ENCODE assay signal across 16 mouse cellular contexts in the genomic region with DNA sequence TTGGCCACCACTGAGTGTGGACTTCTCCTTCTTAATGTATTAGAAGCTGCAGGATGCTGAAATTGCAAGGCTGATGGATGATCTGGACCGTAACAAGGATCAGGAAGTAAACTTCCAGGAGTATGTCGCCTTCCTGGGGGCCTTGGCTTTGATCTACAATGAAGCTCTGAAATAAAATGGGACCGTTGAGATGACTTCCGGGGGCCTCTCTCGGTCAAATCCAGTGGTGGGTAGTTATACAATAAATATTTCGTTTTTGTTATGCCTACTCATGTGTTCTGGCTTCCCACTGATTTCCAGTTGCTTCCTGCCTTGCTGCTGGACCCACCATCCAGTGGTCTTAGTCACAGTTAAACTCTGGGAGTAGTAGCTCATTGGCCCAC. TPM values are rescaled to one million over a fixed set of nuclear protein-coding genes. Genes with fewer than 3 reads are reported as not detected.
DNase-seq lines count a peak whose midpoint lies in the region; ATAC-seq and TF ChIP-seq lines count a peak whose summit lies in the region.
"Had no signal": no experiment of that assay in that cellular context is flagged by ENCODE, and none has a peak within 500 bp of the region (broad histone marks: within the 10 kb centered on the region; RNA-seq: fewer than 3 reads in every experiment).

No protein-coding gene starts in this region.

- H3K4me2 ChIP-seq in liver, postnatal 0 days (ENCODE audit: low read depth, low read length) = peak overlapping the region; percentile 64
- H3K4me2 ChIP-seq in myocyte (ENCODE audit: low read depth) = peak overlapping the region; percentile 90
- no peak overlapping the region for H3K4me2 ChIP-seq in hindbrain, embryonic 13.5 days
- H3K4me2 ChIP-seq: limb, embryonic 12.5 days had no signal

- peak overlapping the region; percentile 41 for H3K9ac ChIP-seq in heart, adult 2 months (ENCODE audit: low read depth, low read length)
- H3K9ac ChIP-seq in liver, postnatal 0 days (replicated peaks) = no peak overlapping the region
- no peak overlapping the region for H3K9ac ChIP-seq in hindbrain, embryonic 13.5 days
- H3K9ac ChIP-seq: limb, embryonic 12.5 days had no signal

- H3K4me1 ChIP-seq in heart, adult 2 months (ENCODE audit: control insufficient read depth, insufficient read depth, low read length) = peaks cover 3% of the 10 kb centered on the region; the same call in 1 of the 2 replicates
- H3K4me1 ChIP-seq in heart, embryonic 10.5 days = peaks cover 15% of the 10 kb centered on the region
- peaks cover 4% of the 10 kb centered on the region; the same call in 1 of the 2 replicates for H3K4me1 ChIP-seq in liver, postnatal 0 days (ENCODE audit: insufficient read depth)
- peaks cover 32% of the 10 kb centered on the region for H3K4me1 ChIP-seq in bone marrow macrophage, adult 2 months (ENCODE audit: control insufficient read depth, insufficient read depth, low read length)
- H3K4me1 ChIP-seq in hindbrain, embryonic 13.5 days (replicated peaks) = peaks cover 10% of the 10 kb centered on the region

- TF ChIP-seq CTCF in heart, adult 2 months (IDR thresholded peaks at IDR 0.05) = no peak
- no peak for TF ChIP-seq CTCF in liver, postnatal 0 days (IDR thresholded peaks at IDR 0.05; ENCODE audit: low read depth)
- no peak for TF ChIP-seq CTCF in bone marrow macrophage, adult 2 months (IDR thresholded peaks at IDR 0.05; ENCODE audit: low read depth, low read length)

- intact Hi-C loops in heart, adult 2 months (cut with DNase I) = loop anchor here (10.0 kb wide), 1 partner anchor 199 kb away; no protein-coding TSS in a partner anchor

- no peaks in the 10 kb centered on the region for H3K79me2 ChIP-seq in heart, adult 2 months (replicated peaks; ENCODE audit: control insufficient read depth, insufficient read depth, low read length)
- H3K79me2 ChIP-seq in myocyte (ENCODE audit: control insufficient read depth, insufficient read depth) = peaks cover 29% of the 10 kb centered on the region

- 69% methylated on average over 6 of the region's 6 CpGs for WGBS in heart, adult 2 months
- WGBS in heart, embryonic 10.5 days = 84% methylated on average over 6 of the region's 6 CpGs
- WGBS in liver, postnatal 0 days (ENCODE audit: insufficient replicate concordance) = 71% methylated on average over 6 of the region's 6 CpGs
- WGBS in hindbrain, embryonic 13.5 days = 94% methylated on average over 6 of the region's 6 CpGs

- no peaks in the 10 kb centered on the region for H3K27me3 ChIP-seq in heart, adult 2 months (ENCODE audit: control insufficient read depth, insufficient read depth, low read length)
- H3K27me3 ChIP-seq in heart, embryonic 10.5 days (ENCODE audit: insufficient read depth, poor library complexity, severe bottlenecking) = peaks cover 16% of the 10 kb centered on the region; the same call in 1 of the 2 replicates
- no peaks in the 10 kb centered on the region for H3K27me3 ChIP-seq in liver, postnatal 0 days (ENCODE audit: insufficient read depth, low read length)
- no peaks in the 10 kb centered on the region for H3K27me3 ChIP-seq in myocyte (ENCODE audit: control insufficient read depth, insufficient read depth, insufficient read length)
- peaks cover 18% of the 10 kb centered on the region for H3K27me3 ChIP-seq in hindbrain, embryonic 13.5 days
- H3K27me3 ChIP-seq: limb, embryonic 12.5 days had no signal

- TF ChIP-seq EP300 in heart, adult 2 months (IDR thresholded peaks at IDR 0.05; ENCODE audit: insufficient read depth, low read depth, low read length) = no peak
- TF ChIP-seq EP300 in liver, postnatal 0 days (IDR thresholded peaks at IDR 0.05; ENCODE audit: low read depth) = no peak

- peak overlapping the region; percentile 30 for H3ac ChIP-seq in myocyte (ENCODE audit: control insufficient read depth, insufficient read length)

- TF ChIP-seq POLR2A in heart, adult 2 months (IDR thresholded peaks at IDR 0.05; ENCODE audit: insufficient read depth, low read depth, low read length) = no peak
- no peak for TF ChIP-seq POLR2A in bone marrow macrophage, adult 2 months (IDR thresholded peaks at IDR 0.05; ENCODE audit: borderline replicate concordance, low read depth, low read length)
- no peak for TF ChIP-seq POLR2A in myocyte (IDR thresholded peaks at IDR 0.05; ENCODE audit: insufficient read length, low read depth)

- no peaks in the 10 kb centered on the region for H3K9me3 ChIP-seq in heart, embryonic 10.5 days
- no peaks in the 10 kb centered on the region for H3K9me3 ChIP-seq in liver, postnatal 0 days (ENCODE audit: low read length)
- H3K9me3 ChIP-seq in hindbrain, embryonic 13.5 days = no peaks in the 10 kb centered on the region
- H3K9me3 ChIP-seq: hindbrain, embryonic 10.5 days had no signal

- peak overlapping the region; percentile 64 for H3K27ac ChIP-seq in heart, adult 2 months
- H3K27ac ChIP-seq in heart, embryonic 10.5 days = no peak overlapping the region
- no peak overlapping the region for H3K27ac ChIP-seq in liver, postnatal 0 days (ENCODE audit: low read depth)
- H3K27ac ChIP-seq in bone marrow macrophage, adult 2 months (ENCODE audit: insufficient read depth, low read depth, low read length) = no peak overlapping the region
- H3K27ac ChIP-seq in hindbrain, embryonic 13.5 days = no peak overlapping the region
- H3K27ac ChIP-seq: hindbrain, embryonic 10.5 days; limb, embryonic 12.5 days had no signal

- ATAC-seq in liver, postnatal 0 days = no peak
- no peak for ATAC-seq in hindbrain, embryonic 13.5 days (ENCODE audit: low FRiP score)

- DNase-seq in heart, adult 2 months = no peak
- DNase-seq in heart, embryonic 10.5 days (ENCODE audit: low spot score) = no peak
- no peak for DNase-seq in liver, postnatal 0 days
- DNase-seq in liver = no peak
- DNase-seq in layer of hippocampus, postnatal 25 days (ENCODE audit: extremely low spot score in 1 of 2, low spot score in 1 of 2) = no peak
- DNase-seq: adrenal gland, postnatal 14 days; kidney, adult 18-20 months; layer of hippocampus, postnatal 36 days had no signal

- peak overlapping the region; percentile 47 for H3K4me3 ChIP-seq in heart, adult 2 months
- H3K4me3 ChIP-seq in heart, embryonic 10.5 days = no peak overlapping the region
- peak overlapping the region; percentile 31; the same call in 1 of the 2 replicates for H3K4me3 ChIP-seq in liver, postnatal 0 days (ENCODE audit: low read depth, low read length)
- H3K4me3 ChIP-seq in bone marrow macrophage, adult 2 months (ENCODE audit: insufficient read depth, low read length) = peak overlapping the region; percentile 60
- peak overlapping the region; percentile 99 for H3K4me3 ChIP-seq in myocyte
- H3K4me3 ChIP-seq in hindbrain, embryonic 13.5 days = no peak overlapping the region
- H3K4me3 ChIP-seq: hindbrain, embryonic 10.5 days; limb, embryonic 12.5 days had no signal

- no peaks in the 10 kb centered on the region for H3K36me3 ChIP-seq in heart, adult 2 months (ENCODE audit: control insufficient read depth, insufficient read depth, low read length)
- no peaks in the 10 kb centered on the region for H3K36me3 ChIP-seq in heart, embryonic 10.5 days
- H3K36me3 ChIP-seq in liver, postnatal 0 days (replicated peaks; ENCODE audit: insufficient read depth, low read length) = no peaks in the 10 kb centered on the region
- peaks cover 47% of the 10 kb centered on the region for H3K36me3 ChIP-seq in myocyte (ENCODE audit: control insufficient read depth, insufficient read depth)
- no peaks in the 10 kb centered on the region for H3K36me3 ChIP-seq in hindbrain, embryonic 13.5 days
- H3K36me3 ChIP-seq: hindbrain, embryonic 10.5 days; limb, embryonic 12.5 days had no signal

RNA-seq across cellular contexts. Expression of gene S100a6, which starts 1.5 kb away (rescaled TPM):
- 10 to 100 TPM; 65.8 to 79.9 TPM for total RNA-seq in heart, adult 2 months (2021)
- polyA plus RNA-seq in heart, adult 2 months (2012; rRNA removed) = 141 and 158 TPM in 2 replicates
- polyA plus RNA-seq in heart, embryonic 10.5 days (2016; fragmentation: Nextera tagmentation; extraction: Ambion mirVana) = 27.3 and 28.9 TPM in 2 replicates
- polyA plus RNA-seq in liver, postnatal 0 days (2015; fragmentation: Nextera tagmentation; extraction: Ambion mirVana) = 49.1 and 55.6 TPM in 2 replicates
- polyA plus RNA-seq in bone marrow macrophage, adult 2 months (2012; ENCODE audit: insufficient read depth, insufficient read length, missing spikeins) = 1,285 and 1,346 TPM in 2 replicates
- polyA plus RNA-seq in myocyte (2012; fragmentation: generic; extraction: Trizol) = 2,472 TPM
- total RNA-seq in layer of hippocampus, postnatal 25 days (2021) = 10 to 100 TPM; 23.1 to 24.9 TPM
- 38.4 and 42.3 TPM in 2 replicates for polyA plus RNA-seq in hindbrain, embryonic 13.5 days (2015; fragmentation: Nextera tagmentation; extraction: Ambion mirVana)

RNA-seq across cellular contexts. Expression of gene S100a5, which starts 5.8 kb away (rescaled TPM):
- not detected for total RNA-seq in heart, adult 2 months (2021)
- polyA plus RNA-seq in heart, adult 2 months (2012; rRNA removed) = not detected in 2 replicates
- not detected in 2 replicates for polyA plus RNA-seq in heart, embryonic 10.5 days (2016; fragmentation: Nextera tagmentation; extraction: Ambion mirVana)
- not detected in 2 replicates for polyA plus RNA-seq in liver, postnatal 0 days (2015; fragmentation: Nextera tagmentation; extraction: Ambion mirVana)
- polyA plus RNA-seq in bone marrow macrophage, adult 2 months (2012; ENCODE audit: insufficient read depth, insufficient read length, missing spikeins) = not detected in 2 replicates
- polyA plus RNA-seq in myocyte (2012; fragmentation: generic; extraction: Trizol) = 0.19 TPM
- total RNA-seq in layer of hippocampus, postnatal 25 days (2021) = not detected
- not detected in 2 replicates for polyA plus RNA-seq in hindbrain, embryonic 13.5 days (2015; fragmentation: Nextera tagmentation; extraction: Ambion mirVana)
- total RNA-seq: adrenal gland, postnatal 14 days; ES-E14; layer of hippocampus, postnatal 36 days; megakaryocyte-erythroid progenitor cell, adult 5-6 weeks had no signal
- polyA plus RNA-seq: gonadal fat pad, adult 2 months; hindbrain, embryonic 10.5 days; limb, embryonic 12.5 days had no signal

RNA-seq across cellular contexts. Expression of gene S100a4, which starts 10.6 kb away (rescaled TPM):
- total RNA-seq in heart, adult 2 months (2021) = 10 to 100 TPM in 1 of 2 experiments, 1 to 10 TPM in 1; 9.9 to 11.4 TPM
- 20.4 and 26.3 TPM in 2 replicates for polyA plus RNA-seq in heart, adult 2 months (2012; rRNA removed)
- 0.30 and 0.43 TPM in 2 replicates for polyA plus RNA-seq in heart, embryonic 10.5 days (2016; fragmentation: Nextera tagmentation; extraction: Ambion mirVana)
- polyA plus RNA-seq in liver, postnatal 0 days (2015; fragmentation: Nextera tagmentation; extraction: Ambion mirVana) = 4.0 and 4.6 TPM in 2 replicates
- 2,861 and 3,059 TPM in 2 replicates for polyA plus RNA-seq in bone marrow macrophage, adult 2 months (2012; ENCODE audit: insufficient read depth, insufficient read length, missing spikeins)
- polyA plus RNA-seq in myocyte (2012; fragmentation: generic; extraction: Trizol) = 3,627 TPM
- total RNA-seq in layer of hippocampus, postnatal 25 days (2021) = 1 to 10 TPM; 4.1 to 6.5 TPM
- 0.75 and 1.5 TPM in 2 replicates for polyA plus RNA-seq in hindbrain, embryonic 13.5 days (2015; fragmentation: Nextera tagmentation; extraction: Ambion mirVana)
- polyA plus RNA-seq: hindbrain, embryonic 10.5 days had no signal

RNA-seq across cellular contexts. Expression of gene Gm42674, which starts 12.4 kb away (rescaled TPM):
- total RNA-seq in heart, adult 2 months (2021) = not detected
- not detected in 2 replicates for polyA plus RNA-seq in heart, adult 2 months (2012; rRNA removed)
- polyA plus RNA-seq in heart, embryonic 10.5 days (2016; fragmentation: Nextera tagmentation; extraction: Ambion mirVana) = not detected in 2 replicates
- not detected in 2 replicates for polyA plus RNA-seq in liver, postnatal 0 days (2015; fragmentation: Nextera tagmentation; extraction: Ambion mirVana)
- polyA plus RNA-seq in bone marrow macrophage, adult 2 months (2012; ENCODE audit: insufficient read depth, insufficient read length, missing spikeins) = not detected in 2 replicates
- polyA plus RNA-seq in myocyte (2012; fragmentation: generic; extraction: Trizol) = 0.89 TPM
- not detected for total RNA-seq in layer of hippocampus, postnatal 25 days (2021)
- polyA plus RNA-seq in hindbrain, embryonic 13.5 days (2015; fragmentation: Nextera tagmentation; extraction: Ambion mirVana) = not detected in 2 replicates
- total RNA-seq: adrenal gland, postnatal 14 days; ES-E14; layer of hippocampus, postnatal 36 days; megakaryocyte-erythroid progenitor cell, adult 5-6 weeks had no signal
- polyA plus RNA-seq: gonadal fat pad, adult 2 months; hindbrain, embryonic 10.5 days; limb, embryonic 12.5 days had no signal

RNA-seq across cellular contexts. Expression of gene S100a2, which starts 24.1 kb away (rescaled TPM):
- not detected for total RNA-seq in heart, adult 2 months (2021)
- polyA plus RNA-seq in heart, adult 2 months (2012; rRNA removed) = not detected in 2 replicates
- not detected in 2 replicates for polyA plus RNA-seq in heart, embryonic 10.5 days (2016; fragmentation: Nextera tagmentation; extraction: Ambion mirVana)
- not detected in 2 replicates for polyA plus RNA-seq in liver, postnatal 0 days (2015; fragmentation: Nextera tagmentation; extraction: Ambion mirVana)
- not detected in 2 replicates for polyA plus RNA-seq in bone marrow macrophage, adult 2 months (2012; ENCODE audit: insufficient read depth, insufficient read length, missing spikeins)
- not detected for polyA plus RNA-seq in myocyte (2012; fragmentation: generic; extraction: Trizol)
- total RNA-seq in layer of hippocampus, postnatal 25 days (2021) = not detected
- not detected in 2 replicates for polyA plus RNA-seq in hindbrain, embryonic 13.5 days (2015; fragmentation: Nextera tagmentation; extraction: Ambion mirVana)
- total RNA-seq: adrenal gland, postnatal 14 days; ES-E14; layer of hippocampus, postnatal 36 days; megakaryocyte-erythroid progenitor cell, adult 5-6 weeks had no signal
- polyA plus RNA-seq: gonadal fat pad, adult 2 months; hindbrain, embryonic 10.5 days; limb, embryonic 12.5 days had no signal

Comparison
In these comparisons a context has a peak if more than half of its experiments do, and no peak if none do; other contexts are left out.
1. H3K4me3 ChIP-seq: peak in heart, adult 2 months (single experiment), liver, postnatal 0 days (single experiment), bone marrow macrophage, adult 2 months (single experiment) and myocyte (single experiment); none in heart, embryonic 10.5 days (single experiment) and hindbrain, embryonic 13.5 days (single experiment).
2. RNA of gene S100a4, which starts 10.6 kb away (polyA plus RNA-seq): 3,627 TPM in myocyte (single experiment) and 2,861 to 3,059 TPM in bone marrow macrophage, adult 2 months; 20.4 to 26.3 TPM in heart, adult 2 months, 4.0 to 4.6 TPM in liver, postnatal 0 days, 0.75 to 1.5 TPM in hindbrain, embryonic 13.5 days and 0.30 to 0.43 TPM in heart, embryonic 10.5 days; every median in the first group is over 100 times any median in the second.